Mouse (Mus musculus) cerebellum, adult 11-12 months (tissue): ENCODE measurements around the gene Hist1h2ak.
"Not testable (repeated sequence)": the region's sequence is repeated elsewhere in the genome, so short reads cannot be mapped to it uniquely, and the experiment has no call there.

ENCODE experiments used
- DNase-seq: peaks from one replicate; pipeline ENCODE4 v3.0.0; 2022

Hist1h2ak gene

GRCm38 (mm10) chr13:21754294-21755001 lies 821 bp upstream of the Hist1h2ak start:
- DNase-seq = not testable (repeated sequence)

GRCm38 (mm10) chr13:21753051-21753523 lies 540 bp downstream of the Hist1h2ak start:
- no peak for DNase-seq

- DNase-seq = no peak
These were observed 1.3 kb downstream of the Hist1h2ak start for GRCm38 (mm10) chr13:21752356-21752755.

GRCm38 (mm10) chr13:21751827-21752226 lies 1.8 kb downstream of the Hist1h2ak start:
- no peak for DNase-seq

GRCm38 (mm10) chr13:21751417-21751816 lies 2.2 kb downstream of the Hist1h2ak start:
- DNase-seq = no peak

- DNase-seq = peak; percentile 96
These were observed 3.2 kb downstream of the Hist1h2ak start, which contains the start of gene Hist1h4k for GRCm38 (mm10) chr13:21750159-21751017. TSS of gene Hist1h4k (minus strand) at chr13:21750505.

GRCm38 (mm10) chr13:21749387-21750158 lies 4.1 kb downstream of the Hist1h2ak start:
- no peak for DNase-seq

GRCm38 (mm10) chr13:21745006-21745405 lies 8.6 kb downstream of the Hist1h2ak start:
- DNase-seq = no peak

- DNase-seq = peak; percentile 86
These were observed 18.5 kb downstream of the Hist1h2ak start, which contains the start of gene Hist1h4j for GRCm38 (mm10) chr13:21734906-21735767. TSS of gene Hist1h4j (plus strand) at chr13:21735064.

- peak; percentile 77 for DNase-seq
These were observed 19.4 kb downstream of the Hist1h2ak start for GRCm38 (mm10) chr13:21734010-21734905.

GRCm38 (mm10) chr13:21733466-21733865 lies 20.2 kb downstream of the Hist1h2ak start:
- peak; percentile 16 for DNase-seq

GRCm38 (mm10) chr13:21729544-21729943 lies 24.1 kb downstream of the Hist1h2ak start:
- no peak for DNase-seq

- no peak for DNase-seq
These were observed 25.6 kb downstream of the Hist1h2ak start for GRCm38 (mm10) chr13:21727948-21728572.

GRCm38 (mm10) chr13:21722993-21723836 lies 30.4 kb downstream of the Hist1h2ak start:
- no peak for DNase-seq

- DNase-seq = no peak
These were observed 31.2 kb downstream of the Hist1h2ak start for GRCm38 (mm10) chr13:21722373-21722925.

GRCm38 (mm10) chr13:21721757-21722372 lies 31.8 kb downstream of the Hist1h2ak start, which contains the start of gene Hist1h2bm:
TSS of gene Hist1h2bm (plus strand) at chr13:21722044.
- peak; percentile 67 for DNase-seq

- not testable (repeated sequence) for DNase-seq
These were observed 32.4 kb downstream of the Hist1h2ak start for GRCm38 (mm10) chr13:21721107-21721756.
